Mouse (Mus musculus): ENCODE measurements around the gene Shcbp1l. TPM values are rescaled to one million over a fixed set of nuclear protein-coding genes. Genes with fewer than 3 reads are reported as not detected.

Gene Shcbp1l
- polyA plus RNA-seq, 1 experiment, result 0.49 TPM

DNA sequence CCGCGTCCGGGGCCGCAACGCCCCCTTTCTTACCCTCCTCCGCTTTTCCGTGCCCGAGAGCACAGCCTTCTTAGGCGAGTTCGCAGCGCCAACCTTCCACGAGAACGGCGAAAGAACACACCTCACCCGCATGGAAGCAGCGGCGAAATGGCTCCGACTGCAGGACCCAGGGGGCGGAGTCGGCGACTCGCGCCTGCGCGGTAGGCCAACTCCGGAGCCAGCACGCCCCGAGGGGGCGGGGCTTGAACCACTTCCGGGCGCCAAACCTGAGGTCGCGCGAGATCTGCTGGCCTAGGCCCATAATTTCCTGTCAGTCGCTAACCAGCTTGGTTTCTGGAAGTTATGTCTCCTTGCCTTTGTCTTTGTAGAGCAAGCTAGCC, 62.5 kb downstream of the Shcbp1l start, which contains the start of gene Dhx9:
Dhx9 (minus strand) TSS at position 161 of the 380 bp plus-strand sequence.
- Histone ChIP-seq H3K4me3 (ENCODE audit: extremely low read depth, insufficient read depth, insufficient read length) (peak within 1 kb of the TSS; percentile 75), H3K27me3 (ENCODE audit: control insufficient read depth, insufficient read depth, low read length) (no peaks in the 10 kb centered on the region), H3K36me3 (ENCODE audit: control insufficient read depth, insufficient read depth, low read length) (no peaks in the 10 kb centered on the region; the same call in none of the 2 replicates), H3K4me1 (ENCODE audit: control insufficient read depth, insufficient read depth, insufficient read length) (peaks cover 25% of the 10 kb centered on the region), H3K27ac (ENCODE audit: insufficient read depth, low read length) (peak within 1 kb of the TSS; percentile 90)
- peak; percentile 94 to 98 for DNase-seq (ENCODE audit: low read depth in 1 of 2, low spot score in 2 of 2)
- TF ChIP-seq CTCF (IDR thresholded peaks at IDR 0.05; ENCODE audit: extremely low read depth, insufficient read depth, insufficient read length, insufficient replicate concordance) (no peak), POLR2A (IDR thresholded peaks at IDR 0.05; ENCODE audit: low read depth, low read length) (peak; percentile 98)
- WGBS, result under 1% methylated on average over 35 of the region's 35 CpGs

- peak; percentile 74 to 80 for DNase-seq (ENCODE audit: low read depth in 1 of 2, low spot score in 2 of 2)
- no peaks in the 10 kb centered on the region for H3K36me3 ChIP-seq (ENCODE audit: control insufficient read depth, insufficient read depth, low read length)
- H3K4me1 ChIP-seq (ENCODE audit: control insufficient read depth, insufficient read depth, insufficient read length), result peaks cover 24% of the 10 kb centered on the region
- H3K27ac ChIP-seq (ENCODE audit: insufficient read depth, low read length), result peak overlapping the region; percentile 56
- H3K4me3 ChIP-seq (ENCODE audit: extremely low read depth, insufficient read depth, insufficient read length), result no peak overlapping the region
- WGBS, result 9% methylated on average over 7 of the region's 7 CpGs
- TF ChIP-seq POLR2A (IDR thresholded peaks at IDR 0.05; ENCODE audit: low read depth, low read length) (no peak), CTCF (IDR thresholded peaks at IDR 0.05; ENCODE audit: extremely low read depth, insufficient read depth, insufficient read length, insufficient replicate concordance) (peak; percentile 43; the same call in 1 of the 2 replicates)
- H3K27me3 ChIP-seq (ENCODE audit: control insufficient read depth, insufficient read depth, low read length), result no peaks in the 10 kb centered on the region
Observed at GRCm38 (mm10) chr1:153489132-153489531, 64.2 kb downstream of the Shcbp1l start.

DNA sequence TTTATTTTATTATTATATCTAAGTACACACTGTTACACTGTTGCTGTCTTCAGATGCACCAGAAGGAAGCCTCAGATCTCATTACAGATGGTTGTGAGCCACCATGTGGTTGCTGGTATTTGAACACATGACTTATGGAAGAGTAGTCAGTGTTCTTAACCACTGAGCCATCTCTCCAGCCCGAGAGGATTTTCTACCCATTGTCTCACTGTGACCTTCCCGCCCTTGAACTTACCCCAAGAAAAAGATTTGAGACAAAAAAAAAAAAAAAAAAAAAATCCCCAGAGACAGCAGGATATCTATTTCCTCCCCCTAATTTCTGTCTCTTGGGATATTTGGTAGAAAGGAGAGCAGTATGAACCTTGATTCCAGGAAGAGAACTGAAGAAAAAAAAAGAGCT, 64.6 kb downstream of the Shcbp1l start:
- no peaks in the 10 kb centered on the region for H3K27me3 ChIP-seq (ENCODE audit: control insufficient read depth, insufficient read depth, low read length)
- TF ChIP-seq CTCF (IDR thresholded peaks at IDR 0.05; ENCODE audit: extremely low read depth, insufficient read depth, insufficient read length, insufficient replicate concordance) (no peak), POLR2A (IDR thresholded peaks at IDR 0.05; ENCODE audit: low read depth, low read length) (no peak)
- H3K27ac ChIP-seq (ENCODE audit: insufficient read depth, low read length), result peak overlapping the region; percentile 68; the same call in 1 of the 2 replicates
- peaks cover 24% of the 10 kb centered on the region for H3K4me1 ChIP-seq (ENCODE audit: control insufficient read depth, insufficient read depth, insufficient read length)
- H3K4me3 ChIP-seq (ENCODE audit: extremely low read depth, insufficient read depth, insufficient read length), result no peak overlapping the region
- DNase-seq (ENCODE audit: low read depth in 1 of 2, low spot score in 2 of 2), result no peak
- 17% methylated on average over 2 of the region's 2 CpGs for WGBS
- H3K36me3 ChIP-seq (ENCODE audit: control insufficient read depth, insufficient read depth, low read length), result no peaks in the 10 kb centered on the region

GRCm38 (mm10) chr1:153489963-153490362, 65.0 kb downstream of the Shcbp1l start:
- TF ChIP-seq POLR2A (IDR thresholded peaks at IDR 0.05; ENCODE audit: low read depth, low read length), result no peak
- TF ChIP-seq CTCF (IDR thresholded peaks at IDR 0.05; ENCODE audit: extremely low read depth, insufficient read depth, insufficient read length, insufficient replicate concordance), result no peak
- peak overlapping the region; percentile 68 for H3K27ac ChIP-seq (ENCODE audit: insufficient read depth, low read length)
- no peak overlapping the region for H3K4me3 ChIP-seq (ENCODE audit: extremely low read depth, insufficient read depth, insufficient read length)
- H3K4me1 ChIP-seq (ENCODE audit: control insufficient read depth, insufficient read depth, insufficient read length), result peaks cover 24% of the 10 kb centered on the region
- no peaks in the 10 kb centered on the region for H3K27me3 ChIP-seq (ENCODE audit: control insufficient read depth, insufficient read depth, low read length)
- DNase-seq (ENCODE audit: low read depth in 1 of 2, low spot score in 2 of 2), result no peak
- no peaks in the 10 kb centered on the region for H3K36me3 ChIP-seq (ENCODE audit: control insufficient read depth, insufficient read depth, low read length)
- 79% methylated on average over 4 of the region's 4 CpGs for WGBS

DNA sequence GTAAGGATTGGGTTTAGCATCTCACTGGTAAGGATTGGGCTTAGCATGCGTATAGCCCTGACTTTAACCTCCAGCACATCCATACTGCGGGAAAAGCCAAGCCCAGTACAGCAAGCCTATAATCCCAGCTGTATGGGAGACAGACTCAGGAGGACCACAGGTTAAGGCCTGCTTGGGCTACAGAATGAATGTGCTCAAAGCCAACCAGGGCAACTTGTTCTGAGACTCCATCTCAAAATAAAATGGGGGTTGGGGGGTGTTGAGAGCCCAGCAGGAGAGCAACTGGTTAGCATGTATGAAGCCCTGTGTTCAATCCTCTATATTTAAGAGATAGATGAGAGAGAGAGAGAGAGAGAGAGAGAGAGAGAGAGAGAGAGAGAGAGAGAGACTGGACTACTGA, 66.4 kb downstream of the Shcbp1l start:
- Histone ChIP-seq H3K27me3 (ENCODE audit: control insufficient read depth, insufficient read depth, low read length) (no peaks in the 10 kb centered on the region), H3K27ac (ENCODE audit: insufficient read depth, low read length) (peak overlapping the region; percentile 65), H3K36me3 (ENCODE audit: control insufficient read depth, insufficient read depth, low read length) (no peaks in the 10 kb centered on the region), H3K4me1 (ENCODE audit: control insufficient read depth, insufficient read depth, insufficient read length) (peaks cover 18% of the 10 kb centered on the region; the same call in 1 of the 2 replicates), H3K4me3 (ENCODE audit: extremely low read depth, insufficient read depth, insufficient read length) (no peak overlapping the region)
- no peak for TF ChIP-seq CTCF (IDR thresholded peaks at IDR 0.05; ENCODE audit: extremely low read depth, insufficient read depth, insufficient read length, insufficient replicate concordance)
- TF ChIP-seq POLR2A (IDR thresholded peaks at IDR 0.05; ENCODE audit: low read depth, low read length), result no peak
- DNase-seq (ENCODE audit: low read depth in 1 of 2, low spot score in 2 of 2), result no peak
- WGBS, result 96% methylated on average over 2 of the region's 2 CpGs

- DNase-seq (ENCODE audit: low read depth in 1 of 2, low spot score in 2 of 2), result peak in 1 of 2 experiments; percentile 26
- Histone ChIP-seq H3K4me3 (ENCODE audit: extremely low read depth, insufficient read depth, insufficient read length) (no peak overlapping the region), H3K36me3 (ENCODE audit: control insufficient read depth, insufficient read depth, low read length) (no peaks in the 10 kb centered on the region), H3K27ac (ENCODE audit: insufficient read depth, low read length) (peak overlapping the region; percentile 64), H3K27me3 (ENCODE audit: control insufficient read depth, insufficient read depth, low read length) (no peaks in the 10 kb centered on the region), H3K4me1 (ENCODE audit: control insufficient read depth, insufficient read depth, insufficient read length) (peaks cover 18% of the 10 kb centered on the region; the same call in 1 of the 2 replicates)
- 47% methylated on average over 1 of the region's 1 CpGs for WGBS
- TF ChIP-seq CTCF (IDR thresholded peaks at IDR 0.05; ENCODE audit: extremely low read depth, insufficient read depth, insufficient read length, insufficient replicate concordance) (no peak), POLR2A (IDR thresholded peaks at IDR 0.05; ENCODE audit: low read depth, low read length) (no peak)
Observed at GRCm38 (mm10) chr1:153491822-153492221, 66.9 kb downstream of the Shcbp1l start.

GRCm38 (mm10) chr1:153493338-153493737, 68.4 kb downstream of the Shcbp1l start:
- no peak for DNase-seq (ENCODE audit: low read depth in 1 of 2, low spot score in 2 of 2)
- Histone ChIP-seq H3K4me3 (ENCODE audit: extremely low read depth, insufficient read depth, insufficient read length) (no peak overlapping the region), H3K27ac (ENCODE audit: insufficient read depth, low read length) (no peak overlapping the region), H3K27me3 (ENCODE audit: control insufficient read depth, insufficient read depth, low read length) (no peaks in the 10 kb centered on the region), H3K4me1 (ENCODE audit: control insufficient read depth, insufficient read depth, insufficient read length) (peaks cover 15% of the 10 kb centered on the region; the same call in 1 of the 2 replicates), H3K36me3 (ENCODE audit: control insufficient read depth, insufficient read depth, low read length) (no peaks in the 10 kb centered on the region)
- no peak for TF ChIP-seq CTCF (IDR thresholded peaks at IDR 0.05; ENCODE audit: extremely low read depth, insufficient read depth, insufficient read length, insufficient replicate concordance)
- no peak for TF ChIP-seq POLR2A (IDR thresholded peaks at IDR 0.05; ENCODE audit: low read depth, low read length)
- 82% methylated on average over 4 of the region's 4 CpGs for WGBS

Data from spleen, adult 2 months (tissue).